Mouse (Mus musculus) urinary bladder, postnatal 25 days (tissue): ENCODE measurements around the gene Frrs1.
A peak's percentile ranks its signal among the peaks of the same experiment; 100 is the strongest.
"Not testable (repeated sequence)": the region's sequence is repeated elsewhere in the genome, so short reads cannot be mapped to it uniquely, and the experiment has no call there.

ENCODE experiments used
- DNase-seq: peaks from one replicate; pipeline ENCODE4 v3.0.0; 2022; ENCODE audit warnings: low spot score

Gene Frrs1

DNA sequence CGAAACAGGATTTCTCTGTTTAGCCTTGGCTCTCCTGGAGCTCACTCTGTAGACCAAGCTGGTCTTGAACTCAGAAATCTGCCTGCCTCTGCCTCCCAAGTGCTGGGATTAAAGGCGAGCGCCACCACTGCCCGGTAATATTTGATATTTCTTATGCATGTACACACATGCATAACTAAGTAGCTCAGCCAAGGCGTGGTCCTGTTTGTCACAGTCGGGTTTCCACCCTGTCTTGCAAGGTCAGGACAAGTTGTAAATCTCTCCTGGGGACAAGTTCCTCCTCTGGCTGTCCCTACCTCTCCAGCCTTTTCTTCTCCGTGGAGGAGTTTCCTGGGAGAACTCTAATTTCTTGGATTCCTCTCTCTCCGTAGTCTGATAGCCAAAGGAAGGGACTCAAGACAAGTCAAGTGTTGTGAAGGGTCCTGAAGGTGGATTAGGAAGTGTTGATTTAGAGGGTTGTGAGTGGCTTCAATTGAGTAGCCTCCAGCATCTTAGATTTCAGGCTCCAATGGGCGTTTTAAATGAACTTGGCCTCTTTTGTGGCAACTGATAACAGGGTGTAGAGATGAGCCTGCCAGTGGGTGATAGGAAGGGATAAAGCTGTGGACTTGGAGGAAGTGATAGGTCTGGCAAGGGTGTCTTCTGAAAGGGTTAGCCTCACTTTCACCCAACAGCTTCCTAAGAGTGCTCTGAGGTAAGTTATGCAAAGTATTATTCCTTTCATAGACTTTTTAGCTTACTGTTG is at the start of gene Frrs1:
Gene Frrs1 (plus strand): TSS at position 524 of the 745 bp plus-strand sequence.
- no peak for DNase-seq

DNA sequence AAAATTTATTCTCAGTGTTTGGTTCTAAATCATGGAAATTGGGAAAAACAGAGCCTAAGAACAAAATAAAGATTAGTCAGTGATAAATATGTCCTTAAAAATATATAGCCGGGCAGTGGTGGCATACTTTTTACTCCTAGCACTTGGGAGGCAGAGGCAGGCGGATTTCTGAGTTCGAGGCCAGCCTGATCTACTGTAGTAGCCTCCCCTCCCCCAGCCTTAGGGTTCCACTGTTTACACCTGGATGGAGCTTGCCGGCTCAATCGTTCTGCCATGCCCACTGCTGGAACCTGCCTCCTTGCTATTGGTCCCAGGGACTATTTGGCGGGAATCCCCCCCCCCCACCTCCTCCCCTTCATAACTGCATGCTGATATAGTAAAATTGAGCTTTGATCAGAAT is 48.9 kb upstream of the Frrs1 start:
- not testable (repeated sequence) for DNase-seq

DNA sequence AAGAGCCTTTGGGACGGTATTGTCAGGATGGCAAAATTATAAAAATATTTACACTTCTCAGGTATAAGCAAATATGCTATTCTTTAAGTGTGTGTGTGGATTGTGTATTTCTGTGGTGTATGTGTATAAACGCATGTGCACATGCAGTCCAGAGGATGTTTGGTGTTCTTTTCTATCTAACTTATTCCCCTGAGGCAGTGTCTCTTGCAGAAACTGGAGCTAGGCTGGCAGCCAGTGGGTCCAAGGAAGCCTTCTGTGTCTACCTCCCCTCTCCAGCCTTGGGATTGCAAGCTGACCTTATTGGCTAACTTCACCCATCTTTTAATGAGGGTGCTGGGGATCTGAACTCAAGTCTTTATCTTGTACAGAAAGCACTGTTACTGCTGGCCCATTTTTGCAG is 46.3 kb upstream of the Frrs1 start:
- no peak for DNase-seq

- DNase-seq: no peak
Observed at GRCm38 (mm10) chr3:116815305-116815797, 43.9 kb upstream of the Frrs1 start.

DNA sequence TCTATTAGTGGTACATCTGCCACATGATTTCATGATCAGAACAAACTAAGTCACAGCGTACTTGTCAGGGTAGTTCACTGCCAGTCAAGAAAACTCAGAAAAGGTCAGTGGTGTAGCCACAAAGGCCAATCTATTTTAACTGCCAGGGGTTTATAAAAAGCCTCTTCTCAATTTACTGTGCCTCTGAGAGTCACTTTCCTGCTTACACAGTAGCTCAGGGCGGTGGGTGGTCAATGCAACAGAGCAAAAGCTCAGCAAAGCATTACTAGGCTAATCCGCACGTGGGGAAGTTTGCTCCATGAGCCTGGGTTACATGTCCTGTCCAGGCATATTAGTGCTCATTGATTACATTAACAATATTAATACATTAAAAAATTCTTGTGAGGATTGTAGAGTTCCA is 43.3 kb upstream of the Frrs1 start:
- DNase-seq: no peak

GRCm38 (mm10) chr3:116816674-116817215 is 42.5 kb upstream of the Frrs1 start:
- DNase-seq: no peak

GRCm38 (mm10) chr3:116817231-116817630 is 42.0 kb upstream of the Frrs1 start:
- DNase-seq: no peak

DNA sequence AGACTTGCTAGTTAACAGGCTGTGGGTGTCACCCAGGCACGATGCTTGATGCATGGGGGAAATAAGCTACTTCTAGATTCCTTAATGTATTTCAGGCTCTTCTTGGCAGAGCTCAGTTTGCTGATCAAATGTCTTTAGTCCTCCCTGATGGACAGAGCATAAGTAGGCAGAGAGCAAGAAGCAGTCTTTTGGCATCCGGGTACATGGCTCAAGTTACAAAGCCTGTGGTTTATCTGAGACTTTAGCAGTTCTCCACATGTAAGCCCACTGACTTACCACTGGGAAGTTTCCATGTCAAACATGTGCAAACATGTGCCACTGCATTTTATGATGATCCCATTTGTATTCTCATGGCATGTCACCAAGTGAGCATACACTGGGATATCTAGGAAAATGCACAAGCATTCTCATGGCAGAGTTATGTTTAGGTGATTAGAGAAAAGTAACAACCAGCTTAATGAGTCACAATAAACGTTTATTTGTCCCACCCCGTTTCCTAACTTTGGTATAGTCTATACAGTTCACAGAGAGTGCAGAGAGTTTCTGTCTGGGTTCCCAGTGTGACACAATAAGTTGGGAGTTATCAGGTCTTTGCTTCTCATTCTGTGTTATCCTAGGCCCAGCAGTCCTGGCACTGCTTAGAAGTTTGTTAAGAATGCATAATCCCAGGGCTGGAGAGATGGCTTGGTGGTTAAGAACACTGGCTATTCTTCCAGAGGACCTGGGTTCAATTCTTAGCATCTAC is 32.6 kb upstream of the Frrs1 start:
- DNase-seq: no peak

GRCm38 (mm10) chr3:116829274-116829920 is 29.9 kb upstream of the Frrs1 start:
- no peak for DNase-seq

- DNase-seq: no peak
Observed at GRCm38 (mm10) chr3:116831324-116831723, 27.9 kb upstream of the Frrs1 start.

- no peak for DNase-seq
Observed at GRCm38 (mm10) chr3:116832526-116833310, 26.5 kb upstream of the Frrs1 start.

DNA sequence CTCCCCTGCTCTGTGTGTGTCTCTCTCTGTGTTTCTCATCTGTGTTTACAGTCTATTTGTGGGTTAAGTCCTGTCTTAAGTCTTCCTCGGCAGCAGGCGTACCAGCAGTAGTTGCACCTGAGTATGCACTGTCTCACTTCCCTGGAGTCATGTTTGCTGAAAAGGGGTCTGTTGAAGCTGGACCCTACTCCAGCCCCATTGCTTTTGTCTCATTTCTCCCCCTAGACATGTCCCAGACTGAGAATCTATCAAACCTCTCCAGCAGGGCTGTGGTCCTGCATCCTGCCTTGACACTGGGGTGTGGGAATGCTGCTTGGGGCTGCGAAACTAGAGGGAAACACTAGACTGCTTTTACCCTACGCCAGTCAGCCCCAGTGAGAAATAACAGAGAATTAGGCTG is 25.8 kb upstream of the Frrs1 start:
- no peak for DNase-seq

DNA sequence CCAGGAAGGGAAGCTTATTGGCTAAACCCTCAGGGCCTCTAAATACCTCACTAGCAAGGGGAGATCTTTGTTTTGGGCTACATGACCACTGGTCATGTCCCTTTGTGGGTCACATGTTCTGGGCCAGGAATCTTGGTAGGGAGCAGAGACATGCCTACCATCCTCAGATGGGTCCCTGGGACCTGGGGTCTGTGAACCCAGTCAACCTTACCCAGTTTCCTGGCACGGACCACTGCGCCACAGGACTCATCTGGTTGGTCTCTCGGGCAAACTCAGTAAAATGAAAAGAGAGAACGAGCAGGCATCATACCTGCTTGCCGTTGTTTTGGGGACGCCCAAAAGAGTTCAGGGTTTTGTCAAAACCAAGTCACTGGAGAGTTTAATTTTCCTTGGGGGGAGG is 25.0 kb upstream of the Frrs1 start:
- no peak for DNase-seq

DNA sequence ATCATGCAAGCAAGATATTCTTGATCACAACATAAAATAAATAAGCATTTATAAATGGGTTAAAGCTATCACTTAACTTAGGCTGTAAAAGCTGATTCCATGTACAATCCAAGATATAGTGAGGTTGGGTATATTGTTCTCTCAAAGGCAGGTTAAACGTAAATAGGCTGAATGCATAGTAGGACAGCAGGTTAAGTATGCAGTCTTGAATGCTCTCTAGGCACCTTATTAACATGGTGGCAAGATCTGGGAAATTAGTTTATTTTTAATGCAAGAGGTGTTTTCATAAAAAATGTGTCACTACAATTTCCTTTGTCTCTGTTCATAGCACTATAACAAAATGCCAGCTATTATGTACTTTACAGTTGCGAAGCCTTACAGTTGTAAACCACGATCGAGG is 23.9 kb upstream of the Frrs1 start:
- no peak for DNase-seq

DNA sequence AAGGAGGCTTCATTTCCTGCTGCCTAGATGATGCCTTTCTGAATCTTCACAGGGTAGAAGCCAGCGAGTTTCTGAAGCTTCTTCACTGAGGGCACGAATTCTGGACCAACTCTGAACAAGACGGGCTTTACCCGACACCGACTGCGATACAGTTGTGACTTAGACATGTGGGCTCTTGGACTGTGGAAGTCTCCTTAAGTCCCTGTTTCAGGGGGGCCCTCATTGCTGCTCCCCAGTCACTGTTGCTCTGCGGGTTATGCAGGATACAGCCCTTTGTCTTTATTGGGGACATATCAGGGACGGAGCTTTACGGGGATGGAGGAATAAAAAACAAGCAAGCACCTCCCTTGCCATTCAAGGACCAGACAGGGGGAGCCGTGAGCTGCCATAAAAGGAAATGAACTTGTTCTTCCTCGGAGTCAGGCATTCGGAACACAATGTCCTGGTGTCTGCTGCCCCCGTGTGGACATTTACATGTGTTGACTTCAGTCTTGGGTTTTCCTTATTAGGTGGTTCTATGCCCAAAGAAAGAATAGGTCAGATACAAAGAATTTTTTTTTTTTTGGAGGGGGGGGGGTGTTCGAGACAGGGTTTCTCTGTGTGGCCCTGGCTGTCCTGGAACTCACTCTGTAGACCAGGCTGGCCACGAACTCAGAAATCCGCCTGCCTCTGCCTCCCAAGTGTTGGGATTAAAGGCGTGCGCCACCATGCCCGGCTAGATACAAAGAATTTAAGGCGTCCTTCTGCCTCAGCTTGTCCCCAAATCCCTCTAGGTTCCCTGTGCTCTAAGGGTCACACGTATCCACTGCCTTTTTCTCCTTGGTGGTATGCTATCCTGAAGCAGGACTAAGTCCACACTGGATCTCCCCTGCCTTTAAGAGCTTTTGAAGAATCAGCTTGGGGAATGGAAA is 23.2 kb upstream of the Frrs1 start:
- peak; percentile 79 for DNase-seq

DNA sequence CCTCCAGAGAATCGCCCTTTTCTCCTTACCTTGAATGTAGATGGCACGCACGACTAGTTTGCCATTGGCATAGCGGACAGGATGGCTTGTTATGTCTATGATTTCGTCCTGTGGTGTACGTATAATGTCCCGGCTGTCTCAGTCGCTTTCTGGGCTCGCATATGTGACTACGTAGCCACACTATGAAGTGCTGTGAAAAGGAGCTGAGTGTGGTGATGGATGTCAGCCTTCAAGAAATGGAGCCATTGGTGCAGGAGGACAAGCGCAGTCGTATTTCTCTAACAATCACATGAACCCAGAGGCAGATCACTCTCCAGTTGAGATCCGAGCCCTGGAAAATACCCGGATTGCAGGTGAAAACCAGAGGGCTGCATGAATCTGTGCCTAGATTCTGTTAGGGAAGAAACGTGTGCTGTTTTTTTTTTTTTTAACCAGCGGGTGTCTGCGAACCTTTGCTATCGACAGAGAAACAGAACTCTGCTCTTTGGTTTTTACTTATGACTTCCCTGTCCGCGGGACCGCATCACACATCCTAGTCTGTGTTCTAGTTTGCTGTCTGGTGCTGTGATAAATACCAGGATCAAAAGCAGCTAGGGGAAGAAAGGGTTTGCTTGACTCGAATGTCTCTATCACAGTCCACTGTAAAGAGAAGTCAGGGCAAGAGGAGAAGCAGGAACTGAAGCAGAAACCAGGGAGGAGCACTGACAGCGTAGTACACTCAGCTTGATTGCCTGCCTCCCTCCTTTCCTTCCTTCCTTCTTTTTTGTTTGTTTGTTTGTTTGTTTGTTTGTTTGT is 22.4 kb upstream of the Frrs1 start:
- DNase-seq: no peak

DNA sequence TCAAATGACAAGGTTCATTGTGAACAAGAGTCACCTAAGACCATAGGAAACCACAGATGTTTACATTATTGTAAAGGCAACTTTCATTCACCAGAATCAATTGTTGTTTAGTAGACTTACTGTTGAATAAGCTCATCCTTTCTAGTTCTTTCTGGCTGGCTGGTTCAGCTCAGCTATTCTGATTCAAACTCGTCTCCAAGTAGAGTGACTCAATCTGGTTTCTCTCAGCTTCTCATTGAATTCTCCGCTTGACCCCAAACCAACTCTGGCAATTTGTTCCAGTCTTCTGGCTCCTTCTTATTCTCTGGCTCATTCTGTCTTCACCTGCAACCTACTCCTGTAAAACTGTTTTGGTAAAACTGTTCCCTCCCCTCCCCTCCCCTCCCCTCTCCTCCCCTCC is 18.0 kb upstream of the Frrs1 start:
- DNase-seq: no peak

- no peak for DNase-seq
Observed at GRCm38 (mm10) chr3:116844880-116845579, 14.2 kb upstream of the Frrs1 start.

GRCm38 (mm10) chr3:116846084-116846483 is 13.2 kb upstream of the Frrs1 start:
- no peak for DNase-seq
